Mouse (Mus musculus): ENCODE data around the gene Osbpl7.

Gene Osbpl7

GRCm38 (mm10) chr11:97050216-97050943 lies at the start of gene Osbpl7:
Osbpl7 (plus strand) TSS chr11:97050628.
- in situ Hi-C loops (cut with MboI, MseI): no loop called here

GRCm38 (mm10) chr11:97003170-97003569 lies 47.3 kb upstream of the Osbpl7 start:
- in situ Hi-C loops (cut with MboI, MseI): loop anchor here (25.0 kb wide), 1 partner anchor 1141 kb away; no protein-coding TSS in a partner anchor

GRCm38 (mm10) chr11:97007093-97007794 lies 43.2 kb upstream of the Osbpl7 start:
- in situ Hi-C loops (cut with MboI, MseI): loop anchor here (25.0 kb wide), 1 partner anchor 1145 kb away; no protein-coding TSS in a partner anchor

GRCm38 (mm10) chr11:97009198-97009790 lies 41.1 kb upstream of the Osbpl7 start:
- in situ Hi-C loops (cut with MboI, MseI): loop anchor here (25.0 kb wide), 1 partner anchor 1147 kb away; no protein-coding TSS in a partner anchor

GRCm38 (mm10) chr11:97013121-97013670 lies 37.2 kb upstream of the Osbpl7 start, which contains the start of gene Sp6:
Sp6 (plus strand) TSS chr11:97013394.
- in situ Hi-C loops (cut with MboI, MseI): loop anchor here (25.0 kb wide), 1 partner anchor 1151 kb away; no protein-coding TSS in a partner anchor

GRCm38 (mm10) chr11:97017696-97018582 lies 32.5 kb upstream of the Osbpl7 start:
- in situ Hi-C loops (cut with MboI, MseI): loop anchor here (25.0 kb wide), 1 partner anchor 1156 kb away; no protein-coding TSS in a partner anchor

GRCm38 (mm10) chr11:97018583-97019344 lies 31.7 kb upstream of the Osbpl7 start:
- in situ Hi-C loops (cut with MboI, MseI): loop anchor here (25.0 kb wide), 1 partner anchor 1156 kb away; no protein-coding TSS in a partner anchor

GRCm38 (mm10) chr11:97019345-97019708 lies 31.1 kb upstream of the Osbpl7 start:
- in situ Hi-C loops (cut with MboI, MseI): loop anchor here (25.0 kb wide), 1 partner anchor 1157 kb away; no protein-coding TSS in a partner anchor

GRCm38 (mm10) chr11:97021121-97021765 lies 29.2 kb upstream of the Osbpl7 start:
- in situ Hi-C loops (cut with MboI, MseI): loop anchor here (5.0 to 25.0 kb wide), 2 partner anchors 34 to 1159 kb away; no protein-coding TSS in a partner anchor

- in situ Hi-C loops (cut with MboI, MseI): loop anchor here (5.0 to 25.0 kb wide), 2 partner anchors 35 to 1160 kb away; no protein-coding TSS in a partner anchor
Measured at GRCm38 (mm10) chr11:97021873-97022484, 28.4 kb upstream of the Osbpl7 start.

GRCm38 (mm10) chr11:97024977-97025376 lies 25.5 kb upstream of the Osbpl7 start:
- in situ Hi-C loops (cut with MboI, MseI): loop anchor here (5.0 to 25.0 kb wide), 2 partner anchors 38 to 1163 kb away; no protein-coding TSS in a partner anchor

- in situ Hi-C loops (cut with MboI, MseI): no loop called here
Measured at GRCm38 (mm10) chr11:97025721-97026344, 24.6 kb upstream of the Osbpl7 start.

GRCm38 (mm10) chr11:97029686-97030417 lies 20.6 kb upstream of the Osbpl7 start, which contains the start of gene Scrn2:
Scrn2 (plus strand) TSS chr11:97029938.
- in situ Hi-C loops (cut with MboI, MseI): no loop called here

GRCm38 (mm10) chr11:97030426-97030825 lies 20.0 kb upstream of the Osbpl7 start:
- in situ Hi-C loops (cut with MboI, MseI): no loop called here

GRCm38 (mm10) chr11:97031977-97032376 lies 18.5 kb upstream of the Osbpl7 start:
- in situ Hi-C loops (cut with MboI, MseI): no loop called here

GRCm38 (mm10) chr11:97032499-97032898 lies 17.9 kb upstream of the Osbpl7 start:
- in situ Hi-C loops (cut with MboI, MseI): no loop called here

GRCm38 (mm10) chr11:97033781-97034180 lies 16.6 kb upstream of the Osbpl7 start:
- in situ Hi-C loops (cut with MboI, MseI): no loop called here

Data from regulatory T cell (primary cell).